Mouse (Mus musculus) embryonic fibroblast, embryonic 13.5 days (primary cell): ENCODE data around the gene Anxa2.

Source experiments
- CTCF ChIP-seq: IDR thresholded peaks from 2 replicates; pipeline ENCODE4 v1.5.1; 2011; ENCODE audit warnings: mild to moderate bottlenecking, control low read depth, low read length, moderate library complexity, borderline replicate concordance; ENCODE audit not compliant: insufficient read depth
- POLR2A ChIP-seq: IDR thresholded peaks from 2 replicates; pipeline ENCODE4 v1.6.1; 2011; ENCODE audit warnings: low read depth, mild to moderate bottlenecking, control low read depth, low read length, moderate library complexity

- TF ChIP-seq CTCF = no peak
- TF ChIP-seq POLR2A = no peak
These were observed 10.2 kb upstream of the Anxa2 start for GRCm38 (mm10) chr9:69443203-69443602.
